In the genomic region with DNA sequence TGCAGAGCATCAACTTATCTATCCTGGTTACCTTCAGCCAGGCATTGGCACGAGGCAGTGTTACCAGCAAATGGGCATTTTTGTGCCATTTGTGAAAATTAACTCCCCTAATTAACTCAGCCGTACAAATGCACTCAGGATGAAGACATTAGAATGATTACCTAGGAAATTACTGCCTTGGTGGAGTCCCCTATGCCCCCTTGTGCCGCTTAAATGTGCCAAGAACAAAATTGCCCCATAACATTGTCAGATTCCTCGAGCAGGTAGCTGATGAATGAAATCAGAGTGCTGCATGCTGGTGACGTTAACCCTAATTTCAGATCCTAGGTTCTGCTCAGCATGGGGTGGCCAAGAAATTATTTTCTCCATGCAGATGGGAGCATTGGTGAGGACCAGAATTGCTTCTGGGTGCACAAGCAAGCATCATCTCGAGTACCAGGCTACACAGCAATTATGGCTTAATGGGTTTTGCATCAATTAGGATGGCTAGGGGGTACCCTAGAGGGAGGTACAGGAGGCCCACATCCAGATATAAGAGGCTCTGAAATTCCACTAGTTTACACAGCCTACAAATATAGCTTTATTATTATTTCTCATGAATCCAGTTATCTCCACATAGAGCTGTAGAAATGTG, we compare ENCODE assay signal across 15 mouse cellular contexts.
"Had no signal": no experiment of that assay in that cellular context is flagged by ENCODE, and none has a peak within 500 bp of the region (broad histone marks: within the 10 kb centered on the region; RNA-seq: fewer than 3 reads in every experiment).

No protein-coding gene starts in this region.

- H3K9me3 ChIP-seq: midbrain, embryonic 10.5 days; midbrain, embryonic 12.5 days; stomach, embryonic 15.5 days had no signal

- DNase-seq: lung, adult 18-20 months; lung, embryonic 14.5 days; lung, postnatal 10 days; lung, postnatal 4 days; midbrain, embryonic 14.5 days; right cerebral cortex, postnatal 14 days; thymus, adult 2 months; thymus, postnatal 25 days had no signal

- H3K36me3 ChIP-seq: midbrain, embryonic 10.5 days; midbrain, embryonic 12.5 days; stomach, embryonic 15.5 days had no signal

- H3K27ac ChIP-seq: liver, embryonic 14.5 days; midbrain, embryonic 10.5 days; midbrain, embryonic 12.5 days; stomach, embryonic 15.5 days; stomach, postnatal 0 days had no signal

- H3K9ac ChIP-seq: liver, embryonic 14.5 days; lung, embryonic 14.5 days; midbrain, embryonic 12.5 days; stomach, embryonic 15.5 days had no signal

- H3K4me1 ChIP-seq: midbrain, embryonic 10.5 days; midbrain, embryonic 12.5 days; stomach, embryonic 15.5 days had no signal

- ATAC-seq: midbrain, embryonic 16.5 days had no signal

- H3K4me3 ChIP-seq: midbrain, embryonic 10.5 days; midbrain, embryonic 12.5 days; myocyte; stomach, embryonic 15.5 days had no signal

- H3K27me3 ChIP-seq: midbrain, embryonic 12.5 days; stomach, embryonic 15.5 days had no signal

- H3K4me2 ChIP-seq: lung, embryonic 14.5 days; midbrain, embryonic 12.5 days; stomach, embryonic 15.5 days had no signal
